In genomic region chr1:178320723-178321590, GRCm38 (mm10) we compare ENCODE assay signal across 7 mouse cellular contexts. TPM values are rescaled to one million over a fixed set of nuclear protein-coding genes. Genes with fewer than 3 reads are reported as not detected.
DNase-seq lines count a peak whose midpoint lies in the region; ATAC-seq lines count a peak whose summit lies in the region.

No protein-coding gene starts in this region.

- peaks cover 56% of the 10 kb centered on the region for H3K36me3 ChIP-seq in forebrain, embryonic 10.5 days (replicated peaks)
- H3K36me3 ChIP-seq in stomach, embryonic 15.5 days, result peaks cover 17% of the 10 kb centered on the region

- no peaks in the 10 kb centered on the region for H3K27me3 ChIP-seq in forebrain, embryonic 10.5 days (ENCODE audit: poor library complexity, severe bottlenecking)
- no peaks in the 10 kb centered on the region for H3K27me3 ChIP-seq in stomach, embryonic 15.5 days (replicated peaks)

- H3K4me3 ChIP-seq in forebrain, embryonic 10.5 days, result peak overlapping the region; percentile 66
- peak overlapping the region; percentile 65 for H3K4me3 ChIP-seq in stomach, embryonic 15.5 days (replicated peaks)

- H3K9me3 ChIP-seq in forebrain, embryonic 10.5 days, result no peaks in the 10 kb centered on the region
- H3K9me3 ChIP-seq in stomach, embryonic 15.5 days, result no peaks in the 10 kb centered on the region

- DNase-seq in 3T3-L1 (ENCODE audit: low read depth, low spot score) (peak; percentile 72), liver (peak; percentile 5)
- DNase-seq in CD4-positive helper T cell, adult 2 months (ENCODE audit: low read depth, low spot score), result peak; percentile 54
- no peak for DNase-seq in forebrain, embryonic 10.5 days (ENCODE audit: extremely low spot score, low spot score)
- no peak for DNase-seq in urinary bladder, postnatal 25 days (ENCODE audit: low spot score)
- DNase-seq in frontal cortex, postnatal 36 days (ENCODE audit: low spot score in 2 of 2), result no peak

- no peak for ATAC-seq in stomach, embryonic 15.5 days (ENCODE audit: insufficient read depth, low FRiP score, low read depth)

- H3K9ac ChIP-seq in stomach, embryonic 15.5 days, result 0 out of 2 replicates have a peak overlapping the region, but pooled peaks have one; percentile 69

- 58% methylated on average over 5 of the region's 5 CpGs for WGBS in forebrain, embryonic 10.5 days
- WGBS in stomach, embryonic 15.5 days, result 38% methylated on average over 5 of the region's 5 CpGs

- peaks cover 48% of the 10 kb centered on the region for H3K4me1 ChIP-seq in forebrain, embryonic 10.5 days
- peaks cover 5% of the 10 kb centered on the region; the same call in 1 of the 2 replicates for H3K4me1 ChIP-seq in stomach, embryonic 15.5 days

- peak overlapping the region; percentile 55 for H3K4me2 ChIP-seq in stomach, embryonic 15.5 days

- H3K27ac ChIP-seq in forebrain, embryonic 10.5 days, result peak overlapping the region; percentile 95
- H3K27ac ChIP-seq in stomach, embryonic 15.5 days, result peak overlapping the region; percentile 100

RNA-seq across cellular contexts. Expression of gene Cox20, which starts 2.0 kb away (rescaled TPM):
- polyA plus RNA-seq in forebrain, embryonic 10.5 days (2016; fragmentation: Nextera tagmentation; extraction: Ambion mirVana), result 77.3 and 84.2 TPM in 2 replicates
- 134 and 137 TPM in 2 replicates for polyA plus RNA-seq in stomach, embryonic 15.5 days (2015; fragmentation: Nextera tagmentation; extraction: Ambion mirVana)

RNA-seq across cellular contexts. Expression of gene Hnrnpu, which starts 16.6 kb away (rescaled TPM):
- 437 and 457 TPM in 2 replicates for polyA plus RNA-seq in forebrain, embryonic 10.5 days (2016; fragmentation: Nextera tagmentation; extraction: Ambion mirVana)
- 375 and 402 TPM in 2 replicates for polyA plus RNA-seq in stomach, embryonic 15.5 days (2015; fragmentation: Nextera tagmentation; extraction: Ambion mirVana)

Comparison
In these comparisons a context has a peak if more than half of its experiments do, and no peak if none do; other contexts are left out.
1. DNase-seq: peak in 3T3-L1 (single experiment), CD4-positive helper T cell, adult 2 months (single experiment) and liver (single experiment); none in forebrain, embryonic 10.5 days (single experiment), urinary bladder, postnatal 25 days (single experiment) and frontal cortex, postnatal 36 days (0 of 2).